Mouse (Mus musculus) testis, adult 2 months (tissue): ENCODE results near the gene E2f2. TPM values are rescaled to one million over a fixed set of nuclear protein-coding genes. Genes with fewer than 3 reads are reported as not detected.

Experiments used
- H3K27ac ChIP-seq: fragments of 200-500 bp; 2 replicates; pipeline ENCODE4 v1.5.1; 2012; ENCODE audit warnings: low read depth, low read length; ENCODE audit not compliant: control insufficient read depth, insufficient read depth
- H3K27me3 ChIP-seq: fragments of 200-500 bp; 2 replicates; pipeline ENCODE4 v1.6.1; 2012; ENCODE audit warnings: mild to moderate bottlenecking, low read length, moderate library complexity; ENCODE audit not compliant: control insufficient read depth, insufficient read depth
- H3K36me3 ChIP-seq: fragments of 200-500 bp; 2 replicates; pipeline ENCODE4 v1.6.1; 2012; ENCODE audit warnings: mild to moderate bottlenecking, low read length; ENCODE audit not compliant: control insufficient read depth, insufficient read depth
- H3K4me1 ChIP-seq: fragments of 200-500 bp; 2 replicates; pipeline ENCODE4 v1.6.1; 2012; ENCODE audit warnings: low read length; ENCODE audit not compliant: control insufficient read depth, insufficient read depth
- H3K4me3 ChIP-seq: fragments of 200-500 bp; 2 replicates; pipeline ENCODE4 v1.5.1; 2012; ENCODE audit warnings: low read depth, mild to moderate bottlenecking, low read length, moderate library complexity, mixed read lengths; ENCODE audit not compliant: control insufficient read depth
- CTCF ChIP-seq: fragments of 200-500 bp; IDR thresholded peaks from 2 replicates; pipeline ENCODE4 v1.5.1; 2012; ENCODE audit warnings: low read depth, mild to moderate bottlenecking, inconsistent platforms, low read length, moderate library complexity; ENCODE audit not compliant: control insufficient read depth, insufficient read depth, insufficient replicate concordance
- POLR2A ChIP-seq: fragments of 200-500 bp; IDR thresholded peaks from 2 replicates; pipeline ENCODE4 v1.6.1; 2012; ENCODE audit warnings: low read depth, mild to moderate bottlenecking, inconsistent platforms, low read length, moderate library complexity; ENCODE audit not compliant: control insufficient read depth
- polyA plus RNA-seq: library from polyadenylated mRNA; depleted of rRNA; stranded (reverse); fragments of >200 nt; gene quantifications from 2 replicates; pipeline ENCODE4 v1.2.3, GENCODE M21; 2012; rRNA removed

The E2f2 gene
- polyA plus RNA-seq, 1 experiment: 1.0 TPM

GRCm38 (mm10) chr4:136240123-136240522 lies 67.9 kb downstream of the E2f2 start:
- Histone ChIP-seq H3K27ac (no peak overlapping the region), H3K36me3 (no peaks in the 10 kb centered on the region), H3K27me3 (no peaks in the 10 kb centered on the region), H3K4me1 (peaks cover 17% of the 10 kb centered on the region), H3K4me3 (no peak overlapping the region)
- TF ChIP-seq CTCF: no peak

GRCm38 (mm10) chr4:136240955-136241354 lies 68.8 kb downstream of the E2f2 start:
- Histone ChIP-seq H3K36me3 (no peaks in the 10 kb centered on the region), H3K27ac (no peak overlapping the region), H3K4me3 (no peak overlapping the region), H3K4me1 (peaks cover 19% of the 10 kb centered on the region), H3K27me3 (no peaks in the 10 kb centered on the region)
- TF ChIP-seq CTCF (no peak), POLR2A (no peak)

GRCm38 (mm10) chr4:136242065-136242703 lies 70.0 kb downstream of the E2f2 start:
- no peaks in the 10 kb centered on the region for H3K36me3 ChIP-seq
- H3K27ac ChIP-seq: no peak overlapping the region
- TF ChIP-seq CTCF (no peak; the same call in 1 of the 2 replicates), POLR2A (no peak)
- peaks cover 23% of the 10 kb centered on the region for H3K4me1 ChIP-seq
- H3K27me3 ChIP-seq: no peaks in the 10 kb centered on the region
- no peak overlapping the region for H3K4me3 ChIP-seq

- H3K4me1 ChIP-seq: peaks cover 28% of the 10 kb centered on the region
- H3K36me3 ChIP-seq: no peaks in the 10 kb centered on the region
- no peak overlapping the region for H3K4me3 ChIP-seq
- H3K27ac ChIP-seq: no peak overlapping the region
- H3K27me3 ChIP-seq: no peaks in the 10 kb centered on the region
- no peak for TF ChIP-seq POLR2A
- TF ChIP-seq CTCF: no peak
Observed at GRCm38 (mm10) chr4:136242728-136243127, 70.5 kb downstream of the E2f2 start.

GRCm38 (mm10) chr4:136244208-136244607 lies 72.0 kb downstream of the E2f2 start:
- TF ChIP-seq CTCF: no peak
- TF ChIP-seq POLR2A: no peak
- no peak overlapping the region for H3K4me3 ChIP-seq
- no peak overlapping the region for H3K27ac ChIP-seq
- no peaks in the 10 kb centered on the region; the same call in 1 of the 2 replicates for H3K27me3 ChIP-seq
- peaks cover 24% of the 10 kb centered on the region for H3K4me1 ChIP-seq
- no peaks in the 10 kb centered on the region for H3K36me3 ChIP-seq

Other genes with a start within 250 kb of the E2f2 start
- gene Hmgcl, start 225.9 kb upstream of the E2f2 start, polyA plus RNA-seq: 10.2 and 11.6 TPM in 2 replicates
- gene Gale, start 208.7 kb upstream of the E2f2 start, polyA plus RNA-seq: 8.9 and 10.8 TPM in 2 replicates
- gene Lypla2, start 199.8 kb upstream of the E2f2 start, polyA plus RNA-seq: 24.6 and 26.7 TPM in 2 replicates
- gene Pithd1, start 185.1 kb upstream of the E2f2 start, polyA plus RNA-seq: 56.1 and 60.7 TPM in 2 replicates
- 12.0 and 14.1 TPM in 2 replicates for gene Eloa, start 150.6 kb upstream of the E2f2 start, polyA plus RNA-seq
- 212 and 241 TPM in 2 replicates for gene Rpl11, start 119.0 kb upstream of the E2f2 start, polyA plus RNA-seq
- 8.0 and 16.8 TPM in 2 replicates for gene Id3, start 28.9 kb upstream of the E2f2 start, polyA plus RNA-seq
- gene Asap3, start 34.0 kb downstream of the E2f2 start, polyA plus RNA-seq: 4.1 and 6.7 TPM in 2 replicates
- gene Tcea3, start 75.3 kb downstream of the E2f2 start, polyA plus RNA-seq: 0.49 and 0.54 TPM in 2 replicates
- gene Zfp46, start 112.3 kb downstream of the E2f2 start, polyA plus RNA-seq: 4.8 and 5.4 TPM in 2 replicates
- 25.5 and 30.3 TPM in 2 replicates for gene Hnrnpr, start 138.5 kb downstream of the E2f2 start, polyA plus RNA-seq